Mouse (Mus musculus) limb, embryonic 14.5 days (tissue): Measurements from ENCODE around the gene Ooep. TPM values are rescaled to one million over a fixed set of nuclear protein-coding genes. Genes with fewer than 3 reads are reported as not detected.

Experiments
- ATAC-seq: fragments of 200-750 bp; cut with Nextera tagmentation; 2 replicates; pipeline ENCODE4 v1.8.0; 2017; ENCODE audit warnings: low read depth, moderate number of reproducible peaks, moderate TSS enrichment; ENCODE audit not compliant: low FRiP score
- DNase-seq: peaks from one replicate; pipeline ENCODE4 v3.0.0-alpha.2; 2015; ENCODE audit warnings: low spot score
- H3K27ac ChIP-seq: fragments of 300-500 bp; sonication (generic); replicated peaks from 2 replicates; pipeline ENCODE4 v1.5.1; 2014; ENCODE audit warnings: low read depth, mild to moderate bottlenecking, low read length, moderate library complexity, mixed read lengths
- H3K27me3 ChIP-seq: fragments of 300-500 bp; sonication (generic); 2 replicates; pipeline ENCODE4 v1.6.1; 2014; ENCODE audit warnings: low read length, mixed read lengths; ENCODE audit not compliant: control insufficient read depth, insufficient read depth
- H3K36me3 ChIP-seq: fragments of 300-500 bp; sonication (generic); 2 replicates; pipeline ENCODE4 v1.6.1; 2014; ENCODE audit warnings: mild to moderate bottlenecking, low read length, moderate library complexity, mixed read lengths; ENCODE audit not compliant: control insufficient read depth, insufficient read depth
- H3K4me1 ChIP-seq: fragments of 300-500 bp; sonication (generic); 2 replicates; pipeline ENCODE4 v1.6.1; 2014; ENCODE audit warnings: antibody characterized with exemption, low read length, mixed read lengths; ENCODE audit not compliant: control insufficient read depth, insufficient read depth
- H3K4me2 ChIP-seq: fragments of 300-500 bp; sonication (generic); replicated peaks from 2 replicates; pipeline ENCODE4 v1.6.1; 2014; ENCODE audit warnings: low read depth, mild to moderate bottlenecking, low read length, moderate library complexity; ENCODE audit not compliant: severe bottlenecking
- H3K4me3 ChIP-seq: fragments of 300-500 bp; sonication (generic); replicated peaks from 2 replicates; pipeline ENCODE4 v1.5.1; 2014; ENCODE audit warnings: low read length
- H3K9ac ChIP-seq: fragments of 300-500 bp; sonication (generic); 2 replicates; pipeline ENCODE4 v1.6.1; 2014; ENCODE audit warnings: mild to moderate bottlenecking, low read depth, low read length, moderate library complexity; ENCODE audit not compliant: severe bottlenecking
- H3K9me3 ChIP-seq: fragments of 300-500 bp; sonication (generic); 2 replicates; pipeline ENCODE4 v1.6.1; 2016; ENCODE audit warnings: low read length; ENCODE audit not compliant: control insufficient read depth
- POLR2A ChIP-seq: fragments of 200-500 bp; IDR thresholded peaks from 2 replicates; pipeline ENCODE4 v1.8.0; 2012; ENCODE audit warnings: inconsistent platforms, mild to moderate bottlenecking, moderate library complexity, borderline replicate concordance; ENCODE audit not compliant: insufficient read depth, insufficient read length; ENCODE audit errors: extremely low read depth
- WGBS: fragments of 180-500 bp; shearing (Covaris S2); extraction: QIAGEN DNeasy Blood & Tissue Kit; methylation state at CpG from one replicate; pipeline ENCODE4 v1.1.7; 2014; 5-methylcytosine and 5-hydroxymethylcytosine counted together
- polyA plus RNA-seq, 2 experiments: library from polyadenylated mRNA; depleted of rRNA in 1 of 2; stranded (reverse) in 1 of 2; unstranded in 1 of 2; fragments of >200 nt; fragmentation: Nextera tagmentation in 1 of 2; extraction: Ambion mirVana in 1 of 2; gene quantifications; 2 replicates each; pipeline versions ENCODE4 v1.2.1 to v1.2.3; 2012 to 2014

The Ooep gene
- polyA plus RNA-seq, 2 experiments = 2.2 to 3.6 TPM

DNA sequence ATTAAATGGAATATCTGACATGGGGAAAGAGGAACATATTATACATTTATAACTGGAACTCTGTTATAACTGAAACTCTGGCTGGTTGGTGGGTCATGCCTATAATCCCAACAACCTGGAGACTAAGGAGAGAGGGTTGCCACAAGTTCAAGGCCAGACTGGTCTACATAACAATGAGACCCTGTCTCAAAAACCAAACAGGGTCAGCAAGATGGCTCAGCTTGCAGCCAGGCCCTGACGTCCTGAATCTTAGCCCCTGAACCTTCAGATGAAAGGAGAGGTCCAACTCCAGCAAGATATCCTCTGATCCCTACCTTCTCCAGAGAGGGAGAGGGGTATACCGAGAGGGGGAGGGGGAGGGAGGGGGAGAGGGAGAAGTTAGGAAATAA lies 18.0 kb downstream of the Ooep start:
- WGBS = 45% methylated on average over 2 of the region's 2 CpGs
- no peak overlapping the region for H3K27ac ChIP-seq
- H3K9me3 ChIP-seq = no peaks in the 10 kb centered on the region
- no peak for TF ChIP-seq POLR2A
- H3K27me3 ChIP-seq = no peaks in the 10 kb centered on the region
- no peak for DNase-seq
- H3K36me3 ChIP-seq = no peaks in the 10 kb centered on the region
- H3K4me1 ChIP-seq = no peaks in the 10 kb centered on the region
- H3K9ac ChIP-seq = no peak overlapping the region
- no peak for ATAC-seq
- H3K4me3 ChIP-seq = no peak overlapping the region
- H3K4me2 ChIP-seq = no peak overlapping the region

DNA sequence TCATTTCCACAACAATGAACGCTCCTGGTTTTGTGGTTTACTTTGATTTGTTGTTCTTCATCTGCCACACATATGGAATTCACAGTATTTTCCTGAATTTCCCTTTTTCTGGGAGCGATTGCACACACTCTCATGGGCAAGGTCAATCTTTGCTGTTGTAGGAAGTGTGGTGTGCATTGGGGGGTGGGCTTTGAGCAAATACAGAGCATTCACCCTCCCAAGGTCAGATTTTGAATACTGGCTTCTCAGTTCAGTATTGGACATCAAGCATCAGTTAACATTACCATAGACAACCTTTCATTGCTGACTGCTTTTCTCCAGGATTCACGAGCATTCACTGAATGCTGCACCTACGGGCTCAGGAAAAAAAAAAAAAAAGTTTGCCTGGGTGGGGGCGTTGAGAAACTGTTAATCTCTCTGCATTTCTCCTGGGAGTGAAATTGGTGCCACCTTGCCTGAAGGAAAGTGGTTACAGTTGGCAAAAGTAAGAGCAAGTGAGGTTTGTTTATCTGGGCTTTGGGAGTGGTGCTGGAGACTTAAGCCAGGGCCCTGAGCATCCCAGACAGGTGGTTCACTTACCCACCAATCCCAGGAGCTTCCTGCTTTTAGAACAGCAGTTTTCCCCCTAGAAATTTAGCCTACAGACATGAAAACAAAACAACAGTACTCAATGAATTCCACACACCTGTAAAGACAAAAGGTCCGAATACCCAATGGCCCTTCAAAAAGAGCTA lies 18.6 kb downstream of the Ooep start:
- no peak for ATAC-seq
- 76% methylated on average over 6 of the region's 6 CpGs for WGBS
- H3K4me1 ChIP-seq = no peaks in the 10 kb centered on the region

DNA sequence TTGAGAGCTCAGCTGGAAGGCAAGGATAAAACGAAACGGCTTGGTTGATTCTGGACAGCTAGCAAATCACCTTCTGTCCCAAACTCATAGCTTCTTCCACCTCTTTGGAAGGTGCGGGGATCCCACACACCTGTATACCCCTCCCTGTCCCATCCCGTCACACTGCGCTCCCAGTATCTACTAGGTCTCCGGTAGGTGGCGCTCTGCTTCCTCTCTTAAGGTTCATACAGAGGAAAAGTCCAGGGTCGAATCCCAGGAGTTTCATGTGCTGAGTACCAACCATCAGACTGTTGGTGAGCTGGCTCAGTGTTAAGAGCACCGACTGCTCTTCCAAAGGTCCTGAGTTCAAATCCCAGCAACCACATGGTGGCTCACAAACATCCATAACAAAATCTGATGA lies 20.5 kb downstream of the Ooep start:
- DNase-seq (peak; percentile 82), ATAC-seq (no peak)
- TF ChIP-seq POLR2A = no peak
- Histone ChIP-seq H3K9me3 (no peaks in the 10 kb centered on the region), H3K27me3 (no peaks in the 10 kb centered on the region), H3K4me3 (no peak overlapping the region), H3K36me3 (no peaks in the 10 kb centered on the region), H3K27ac (no peak overlapping the region), H3K9ac (no peak overlapping the region), H3K4me2 (no peak overlapping the region), H3K4me1 (no peaks in the 10 kb centered on the region)
- WGBS = 14% methylated on average over 9 of the region's 9 CpGs

More for the DNA sequence above, 18.6 kb downstream of the Ooep start:
- H3K9ac ChIP-seq = no peak overlapping the region
- no peak overlapping the region for H3K27ac ChIP-seq
- H3K9me3 ChIP-seq = no peaks in the 10 kb centered on the region
- no peaks in the 10 kb centered on the region for H3K36me3 ChIP-seq
- no peak for DNase-seq
- no peak for TF ChIP-seq POLR2A
- H3K4me2 ChIP-seq = no peak overlapping the region
- H3K4me3 ChIP-seq = no peak overlapping the region
- H3K27me3 ChIP-seq = no peaks in the 10 kb centered on the region

DNA sequence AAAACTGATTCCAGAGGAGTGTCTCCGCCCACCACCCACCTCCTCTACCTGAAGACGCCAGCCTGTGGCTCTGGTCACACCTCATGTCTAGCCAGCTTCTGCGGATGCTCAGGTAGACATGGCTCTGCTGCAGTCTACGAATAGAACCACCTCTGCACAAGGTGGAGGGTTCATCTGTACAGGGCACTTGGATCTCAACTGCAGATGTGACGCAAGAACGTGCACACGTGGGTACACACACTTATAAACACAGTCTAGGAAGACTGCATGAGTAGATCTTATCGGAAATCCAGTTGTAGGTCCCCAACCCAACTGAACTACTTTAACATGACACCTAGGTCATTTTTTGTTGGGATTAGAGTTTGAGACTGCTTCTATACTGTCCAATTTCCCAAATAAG lies 22.9 kb downstream of the Ooep start, which contains the start of gene Gsta2:
Gene Gsta2 (minus strand): TSS at position 178 of the 400 bp plus-strand sequence.
- Histone ChIP-seq H3K36me3 (no peaks in the 10 kb centered on the region), H3K9ac (no peak within 1 kb of the TSS), H3K27me3 (no peaks in the 10 kb centered on the region), H3K4me2 (no peak within 1 kb of the TSS), H3K9me3 (no peaks in the 10 kb centered on the region), H3K4me3 (no peak within 1 kb of the TSS), H3K27ac (no peak within 1 kb of the TSS), H3K4me1 (no peaks in the 10 kb centered on the region)
- DNase-seq (no peak), ATAC-seq (no peak)
- TF ChIP-seq POLR2A = no peak
- 86% methylated on average over 8 of the region's 8 CpGs for WGBS

DNA sequence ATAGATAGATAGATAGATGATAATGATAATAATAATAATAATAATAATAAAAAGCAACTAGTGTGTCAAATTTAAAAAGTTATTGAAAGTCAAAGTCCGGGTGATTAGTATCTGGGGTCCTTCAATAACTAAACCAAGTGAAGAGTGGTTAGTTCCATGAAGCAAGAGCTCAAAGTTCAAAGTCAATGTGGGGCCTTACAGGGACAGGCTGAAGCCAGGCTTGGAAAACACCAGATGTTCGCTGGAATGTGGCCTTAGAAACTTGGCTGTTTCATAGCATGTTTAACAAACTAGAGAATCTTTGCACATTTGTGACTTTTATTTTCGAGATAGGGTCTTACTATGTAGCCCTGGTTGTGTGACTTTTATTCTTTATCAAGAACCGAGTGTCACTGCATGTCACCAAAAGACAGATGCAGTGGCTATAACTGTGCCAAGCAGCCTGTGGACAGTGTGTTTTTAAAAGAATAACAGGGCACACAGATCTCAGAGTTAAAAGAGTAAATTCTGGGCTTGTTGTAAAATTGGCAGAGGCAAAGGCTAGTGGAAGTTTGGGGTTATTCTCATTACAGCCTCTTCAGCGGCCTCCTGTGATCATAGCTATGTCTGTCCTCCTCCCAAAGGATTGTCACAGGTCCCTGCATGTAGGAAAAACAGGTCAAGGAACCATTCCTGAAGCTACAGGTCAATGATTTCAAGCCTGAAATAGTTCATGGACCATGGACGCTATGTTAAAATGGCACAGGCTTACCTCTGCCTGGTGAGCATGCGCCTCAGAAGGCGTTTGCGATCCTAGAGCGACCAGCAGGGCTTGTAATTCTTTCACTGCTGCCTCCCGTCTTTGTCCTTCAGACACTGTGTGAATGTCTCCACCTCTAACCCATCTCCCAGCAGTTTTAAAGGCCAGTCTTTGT lies 23.6 kb downstream of the Ooep start:
- ATAC-seq = no peak
- TF ChIP-seq POLR2A = no peak
- no peak for DNase-seq
- Histone ChIP-seq H3K9me3 (no peaks in the 10 kb centered on the region), H3K27ac (no peak overlapping the region), H3K4me3 (no peak overlapping the region), H3K36me3 (no peaks in the 10 kb centered on the region), H3K9ac (no peak overlapping the region), H3K4me2 (no peak overlapping the region), H3K4me1 (no peaks in the 10 kb centered on the region), H3K27me3 (no peaks in the 10 kb centered on the region)
- WGBS = 75% methylated on average over 11 of the region's 11 CpGs
